Mouse (Mus musculus): ENCODE data around the gene Emc8. TPM values are rescaled to one million over a fixed set of nuclear protein-coding genes. Genes with fewer than 3 reads are reported as not detected.
"Not testable (repeated sequence)": the region's sequence is repeated elsewhere in the genome, so short reads cannot be mapped to it uniquely, and the experiment has no call there.

Emc8 gene
- polyA plus RNA-seq, 1 experiment from 2014 or later, result 137 TPM

GRCm38 (mm10) chr8:120681113-120681512 lies 12.7 kb upstream of the Emc8 start:
- no peaks in the 10 kb centered on the region for H3K36me3 ChIP-seq (ENCODE audit: insufficient read depth, low read length)

DNA sequence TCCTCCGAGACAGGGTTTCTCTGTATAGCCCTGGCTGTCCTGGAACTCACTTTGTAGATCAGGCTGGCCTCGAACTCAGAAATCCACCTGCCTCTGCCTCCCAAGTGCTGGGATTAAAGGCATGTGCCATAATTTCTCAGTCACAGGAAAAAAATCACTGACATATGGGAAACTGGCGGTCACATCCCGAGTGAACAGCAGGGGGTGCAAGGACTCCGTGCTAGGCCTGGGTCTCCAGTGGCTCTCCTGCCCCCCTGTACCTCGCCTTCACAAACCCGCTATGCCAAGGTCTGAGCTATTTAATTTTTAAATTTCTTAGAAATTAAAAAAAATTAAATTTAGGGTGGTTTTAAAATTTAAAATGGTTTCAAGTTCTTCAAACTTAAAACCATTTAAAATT lies 12.0 kb upstream of the Emc8 start:
- H3K27ac ChIP-seq (ENCODE audit: low read length); H3K4me3 ChIP-seq (ENCODE audit: low read depth, low read length); ATAC-seq; H3K9me3 ChIP-seq (ENCODE audit: low read length); H3K36me3 ChIP-seq (ENCODE audit: insufficient read depth, low read length); H3K4me2 ChIP-seq (replicated peaks; ENCODE audit: low read depth, low read length); DNase-seq (ENCODE audit: low spot score); H3K4me1 ChIP-seq (ENCODE audit: insufficient read depth, low read depth, low read length); H3K27me3 ChIP-seq (replicated peaks; ENCODE audit: insufficient read depth, low read length); H3K9ac ChIP-seq (replicated peaks; ENCODE audit: low read depth): not testable (repeated sequence)
- peak; percentile 78 for TF ChIP-seq CTCF (IDR thresholded peaks at IDR 0.05)
- 44% methylated on average over 7 of the region's 7 CpGs for WGBS

More at GRCm38 (mm10) chr8:120681113-120681512, 12.7 kb upstream of the Emc8 start:
- Histone ChIP-seq H3K4me3 (ENCODE audit: low read depth, low read length) (no peak overlapping the region), H3K4me1 (ENCODE audit: insufficient read depth, low read depth, low read length) (0 out of 2 replicates have a peak, but pooled peaks cover 3% of the 10 kb centered on the region), H3K9ac (replicated peaks; ENCODE audit: low read depth) (no peak overlapping the region), H3K9me3 (ENCODE audit: low read length) (no peaks in the 10 kb centered on the region), H3K4me2 (replicated peaks; ENCODE audit: low read depth, low read length) (no peak overlapping the region), H3K27ac (ENCODE audit: low read length) (no peak overlapping the region), H3K27me3 (replicated peaks; ENCODE audit: insufficient read depth, low read length) (no peaks in the 10 kb centered on the region)
- DNase-seq (ENCODE audit: low spot score) (no peak), ATAC-seq (no peak)
- TF ChIP-seq EP300 (IDR thresholded peaks at IDR 0.05) (no peak), CTCF (IDR thresholded peaks at IDR 0.05) (no peak)
- WGBS, result 69% methylated on average over 10 of the region's 10 CpGs

DNA sequence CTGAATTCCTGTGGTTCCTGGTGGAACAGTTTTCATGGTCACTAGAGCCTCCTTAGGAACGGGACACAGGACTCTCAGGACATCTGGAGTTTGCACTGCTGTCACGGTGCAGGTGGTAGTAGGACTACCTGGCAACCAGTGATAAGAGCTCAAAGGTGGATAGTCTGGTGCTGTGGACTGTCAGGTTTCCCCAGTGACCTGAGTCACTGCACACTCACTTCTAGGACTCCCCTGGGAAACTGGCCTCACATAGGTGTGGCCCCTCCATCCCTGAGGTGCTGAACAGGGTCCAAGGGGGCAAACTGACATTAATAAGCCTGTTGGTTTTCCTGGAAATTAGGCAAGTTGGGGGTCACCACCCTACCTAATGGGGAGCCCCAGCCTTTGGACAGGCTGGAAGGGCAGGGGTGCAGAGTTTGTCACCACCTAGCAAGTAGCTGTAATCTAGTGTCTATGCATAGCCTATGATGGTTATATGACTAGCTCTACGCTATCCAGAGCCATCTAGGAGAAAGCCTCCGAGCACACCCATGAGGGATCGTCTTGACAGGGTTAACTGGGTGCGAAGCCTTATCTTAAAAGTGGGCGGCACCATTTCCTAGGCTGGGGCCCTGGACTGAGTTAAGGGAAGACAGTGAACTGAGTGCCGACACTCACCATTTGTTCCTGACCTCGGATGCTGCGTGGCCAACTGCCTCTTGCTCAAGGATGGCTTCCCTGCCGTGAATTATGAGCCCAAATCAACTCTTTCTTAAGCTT lies 11.4 kb upstream of the Emc8 start:
- H3K9me3 ChIP-seq (ENCODE audit: low read length), result no peaks in the 10 kb centered on the region
- H3K4me1 ChIP-seq (ENCODE audit: insufficient read depth, low read depth, low read length), result 0 out of 2 replicates have a peak, but pooled peaks cover 2% of the 10 kb centered on the region
- no peaks in the 10 kb centered on the region for H3K27me3 ChIP-seq (replicated peaks; ENCODE audit: insufficient read depth, low read length)
- WGBS, result 35% methylated on average over 11 of the region's 11 CpGs
- TF ChIP-seq EP300 (IDR thresholded peaks at IDR 0.05) (no peak), CTCF (IDR thresholded peaks at IDR 0.05) (no peak)
- no peak overlapping the region for H3K4me3 ChIP-seq (ENCODE audit: low read depth, low read length)
- no peak overlapping the region for H3K9ac ChIP-seq (replicated peaks; ENCODE audit: low read depth)
- ATAC-seq (no peak), DNase-seq (ENCODE audit: low spot score) (no peak)
- no peaks in the 10 kb centered on the region for H3K36me3 ChIP-seq (ENCODE audit: insufficient read depth, low read length)
- no peak overlapping the region for H3K4me2 ChIP-seq (replicated peaks; ENCODE audit: low read depth, low read length)
- no peak overlapping the region for H3K27ac ChIP-seq (ENCODE audit: low read length)

GRCm38 (mm10) chr8:120678447-120678846 lies 10.1 kb upstream of the Emc8 start:
- H3K36me3 ChIP-seq (ENCODE audit: insufficient read depth, low read length), result no peaks in the 10 kb centered on the region
- H3K9me3 ChIP-seq (ENCODE audit: low read length), result no peaks in the 10 kb centered on the region
- no peaks in the 10 kb centered on the region for H3K4me1 ChIP-seq (ENCODE audit: insufficient read depth, low read depth, low read length)
- H3K27ac ChIP-seq (ENCODE audit: low read length), result no peak overlapping the region
- H3K4me3 ChIP-seq (ENCODE audit: low read depth, low read length), result no peak overlapping the region
- no peak overlapping the region for H3K4me2 ChIP-seq (replicated peaks; ENCODE audit: low read depth, low read length)
- H3K27me3 ChIP-seq (replicated peaks; ENCODE audit: insufficient read depth, low read length), result no peaks in the 10 kb centered on the region
- no peak overlapping the region for H3K9ac ChIP-seq (replicated peaks; ENCODE audit: low read depth)
- ATAC-seq, result peak; percentile 59
- TF ChIP-seq EP300 (IDR thresholded peaks at IDR 0.05), result no peak
- TF ChIP-seq CTCF (IDR thresholded peaks at IDR 0.05), result peak; percentile 94
- WGBS, result 9% methylated on average over 10 of the region's 10 CpGs
- DNase-seq (ENCODE audit: low spot score), result peak; percentile 89

DNA sequence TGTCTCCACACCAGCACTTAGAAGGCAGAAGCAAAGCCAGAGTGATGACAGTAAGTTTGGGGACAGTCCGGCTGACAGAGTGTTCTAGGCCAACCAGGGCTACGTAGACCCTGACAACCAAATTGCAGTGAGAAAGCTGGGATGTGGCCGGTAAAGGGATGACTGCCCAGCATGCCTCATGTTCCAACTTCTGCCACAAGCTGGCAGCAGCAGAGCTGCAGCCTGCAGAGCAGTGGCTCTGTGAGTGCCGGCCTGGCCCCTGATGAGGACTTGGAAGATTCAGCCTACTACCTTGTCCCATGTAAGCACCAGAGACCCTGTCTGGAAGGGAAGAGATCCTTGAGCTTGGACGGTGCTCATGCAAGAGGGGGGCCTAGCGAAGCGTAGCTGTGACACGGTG lies 7.3 kb upstream of the Emc8 start:
- DNase-seq (ENCODE audit: low spot score), result no peak
- 71% methylated on average over 8 of the region's 8 CpGs for WGBS
- Histone ChIP-seq H3K4me1 (ENCODE audit: insufficient read depth, low read depth, low read length) (no peaks in the 10 kb centered on the region), H3K36me3 (ENCODE audit: insufficient read depth, low read length) (peaks cover 9% of the 10 kb centered on the region; the same call in 1 of the 2 replicates), H3K9me3 (ENCODE audit: low read length) (no peaks in the 10 kb centered on the region), H3K9ac (replicated peaks; ENCODE audit: low read depth) (no peak overlapping the region), H3K27ac (ENCODE audit: low read length) (no peak overlapping the region), H3K27me3 (replicated peaks; ENCODE audit: insufficient read depth, low read length) (no peaks in the 10 kb centered on the region), H3K4me2 (replicated peaks; ENCODE audit: low read depth, low read length) (no peak overlapping the region), H3K4me3 (ENCODE audit: low read depth, low read length) (no peak overlapping the region)
- no peak for ATAC-seq
- TF ChIP-seq CTCF (IDR thresholded peaks at IDR 0.05), result peak; percentile 20
- TF ChIP-seq EP300 (IDR thresholded peaks at IDR 0.05), result no peak

DNA sequence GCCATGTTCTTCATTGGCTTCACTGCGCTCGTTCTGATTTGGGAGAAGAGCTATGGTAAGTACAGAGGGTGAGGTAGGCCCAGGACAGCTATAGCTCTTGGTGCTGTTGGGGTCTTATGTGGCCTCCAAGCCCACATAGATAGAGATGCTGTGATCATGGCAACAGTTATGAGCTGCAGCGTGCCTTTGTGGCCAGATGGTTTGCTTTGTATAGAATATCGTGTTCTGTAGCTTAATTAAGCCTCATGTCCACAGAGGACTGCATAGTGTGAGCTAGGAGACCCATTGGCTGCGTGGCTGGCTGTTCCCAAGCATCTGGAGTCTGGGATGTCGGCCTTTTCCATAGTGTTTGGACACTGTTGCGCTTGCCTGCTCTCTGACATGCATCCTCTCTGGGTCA lies 4.9 kb upstream of the Emc8 start:
- Histone ChIP-seq H3K9ac (replicated peaks; ENCODE audit: low read depth) (no peak overlapping the region), H3K9me3 (ENCODE audit: low read length) (no peaks in the 10 kb centered on the region), H3K4me3 (ENCODE audit: low read depth, low read length) (no peak overlapping the region), H3K27me3 (replicated peaks; ENCODE audit: insufficient read depth, low read length) (no peaks in the 10 kb centered on the region), H3K4me1 (ENCODE audit: insufficient read depth, low read depth, low read length) (no peaks in the 10 kb centered on the region), H3K4me2 (replicated peaks; ENCODE audit: low read depth, low read length) (no peak overlapping the region), H3K36me3 (ENCODE audit: insufficient read depth, low read length) (peaks cover 19% of the 10 kb centered on the region; the same call in 1 of the 2 replicates), H3K27ac (ENCODE audit: low read length) (no peak overlapping the region)
- ATAC-seq (no peak), DNase-seq (ENCODE audit: low spot score) (no peak)
- TF ChIP-seq EP300 (IDR thresholded peaks at IDR 0.05) (no peak), CTCF (IDR thresholded peaks at IDR 0.05) (no peak)
- WGBS, result 95% methylated on average over 7 of the region's 7 CpGs

Measured in lung, postnatal 0 days (tissue).